Mouse (Mus musculus) liver, embryonic 16.5 days (tissue): Measurements from ENCODE around the gene Man1c1. TPM values are rescaled to one million over a fixed set of nuclear protein-coding genes. Genes with fewer than 3 reads are reported as not detected.
A peak's percentile ranks its signal among the peaks of the same experiment; 100 is the strongest.

ENCODE experiments used
- ATAC-seq: fragments of 200-750 bp; cut with Nextera tagmentation; 2 replicates; pipeline ENCODE4 v1.8.0; 2017; ENCODE audit warnings: low read depth, mild to moderate bottlenecking, moderate number of reproducible peaks, moderate library complexity
- H3K27ac ChIP-seq: fragments of 300-500 bp; sonication (generic); 2 replicates; pipeline ENCODE4 v1.5.1; 2014; ENCODE audit warnings: mild to moderate bottlenecking, low read length
- H3K27me3 ChIP-seq: fragments of 300-500 bp; sonication (generic); 2 replicates; pipeline ENCODE4 v1.6.1; 2014; ENCODE audit warnings: low read depth, low read length, mixed read lengths; ENCODE audit not compliant: control insufficient read depth, insufficient read depth
- H3K36me3 ChIP-seq: fragments of 300-500 bp; sonication (generic); 2 replicates; pipeline ENCODE4 v1.6.1; 2014; ENCODE audit warnings: mild to moderate bottlenecking; ENCODE audit not compliant: control insufficient read depth, insufficient read depth
- H3K4me1 ChIP-seq: fragments of 300-500 bp; sonication (generic); 2 replicates; pipeline ENCODE4 v1.6.1; 2014; ENCODE audit warnings: low read depth, low read length, mixed read lengths; ENCODE audit not compliant: control insufficient read depth
- H3K4me2 ChIP-seq: fragments of 300-500 bp; sonication (generic); 2 replicates; pipeline ENCODE4 v1.6.1; 2014; ENCODE audit warnings: low read depth, low read length, mixed read lengths
- H3K4me3 ChIP-seq: fragments of 300-500 bp; sonication (generic); 2 replicates; pipeline ENCODE4 v1.5.1; 2014; ENCODE audit warnings: low read depth, mild to moderate bottlenecking, low read length
- H3K9ac ChIP-seq: fragments of 300-500 bp; sonication (generic); 2 replicates; pipeline ENCODE4 v1.6.1; 2014; ENCODE audit warnings: low read depth, low read length
- H3K9me3 ChIP-seq: fragments of 300-500 bp; sonication (generic); replicated peaks from 2 replicates; pipeline ENCODE4 v1.6.1; 2016; ENCODE audit warnings: low read length; ENCODE audit not compliant: control insufficient read depth
- WGBS: fragments of 180-500 bp; shearing (Covaris S2); extraction: QIAGEN DNeasy Blood & Tissue Kit; methylation state at CpG from one replicate; pipeline ENCODE4 v1.1.7; 2014; ENCODE audit not compliant: insufficient replicate concordance; 5-methylcytosine and 5-hydroxymethylcytosine counted together
- polyA plus RNA-seq: library from polyadenylated mRNA; unstranded; fragments of >200 nt; fragmentation: Nextera tagmentation; extraction: Ambion mirVana; gene quantifications from 2 replicates; pipeline ENCODE4 v1.2.1, GENCODE M21; 2015

The Man1c1 gene
- polyA plus RNA-seq, 1 experiment from 2014 or later, result 1.2 TPM

GRCm38 (mm10) chr4:134704590-134704989 is 500 bp upstream of the Man1c1 start:
- 2% methylated on average over 21 of the region's 21 CpGs for WGBS

GRCm38 (mm10) chr4:134702981-134703834 is 882 bp downstream of the Man1c1 start:
- Histone ChIP-seq H3K4me1 (peaks cover 20% of the 10 kb centered on the region), H3K27me3 (peaks cover 56% of the 10 kb centered on the region), H3K27ac (peak overlapping the region; percentile 33; the same call in 1 of the 2 replicates), H3K4me2 (peak overlapping the region; percentile 83), H3K9me3 (no peaks in the 10 kb centered on the region), H3K36me3 (no peaks in the 10 kb centered on the region), H3K4me3 (peak overlapping the region; percentile 66), H3K9ac (peak overlapping the region; percentile 50)
- ATAC-seq, result no peak
- under 1% methylated on average over 80 of the region's 90 CpGs for WGBS

More at GRCm38 (mm10) chr4:134704590-134704989, 500 bp upstream of the Man1c1 start:
- peak overlapping the region; percentile 66 for H3K4me3 ChIP-seq
- ATAC-seq, result no peak
- no peak overlapping the region for H3K9ac ChIP-seq
- H3K27ac ChIP-seq, result no peak overlapping the region
- no peaks in the 10 kb centered on the region for H3K36me3 ChIP-seq
- no peaks in the 10 kb centered on the region for H3K9me3 ChIP-seq
- H3K4me1 ChIP-seq, result peaks cover 20% of the 10 kb centered on the region
- H3K4me2 ChIP-seq, result peak overlapping the region; percentile 83
- peaks cover 56% of the 10 kb centered on the region for H3K27me3 ChIP-seq

GRCm38 (mm10) chr4:134701934-134702333 is 2.2 kb downstream of the Man1c1 start:
- Histone ChIP-seq H3K9me3 (no peaks in the 10 kb centered on the region), H3K9ac (no peak overlapping the region), H3K4me3 (peak overlapping the region; percentile 66), H3K4me1 (peaks cover 20% of the 10 kb centered on the region), H3K36me3 (no peaks in the 10 kb centered on the region), H3K27ac (no peak overlapping the region), H3K27me3 (peaks cover 56% of the 10 kb centered on the region), H3K4me2 (peak overlapping the region; percentile 83)
- WGBS, result 35% methylated on average over 6 of the region's 6 CpGs
- no peak for ATAC-seq

GRCm38 (mm10) chr4:134700911-134701310 is 3.2 kb downstream of the Man1c1 start:
- Histone ChIP-seq H3K27ac (no peak overlapping the region), H3K4me1 (peaks cover 20% of the 10 kb centered on the region), H3K9ac (no peak overlapping the region), H3K4me3 (no peak overlapping the region), H3K9me3 (no peaks in the 10 kb centered on the region), H3K36me3 (no peaks in the 10 kb centered on the region), H3K4me2 (no peak overlapping the region), H3K27me3 (peaks cover 51% of the 10 kb centered on the region)
- 65% methylated on average over 2 of the region's 2 CpGs for WGBS
- no peak for ATAC-seq

- H3K9ac ChIP-seq, result no peak overlapping the region
- H3K4me2 ChIP-seq, result no peak overlapping the region
- H3K9me3 ChIP-seq, result no peaks in the 10 kb centered on the region; the same call in 1 of the 2 replicates
- H3K36me3 ChIP-seq, result peaks cover 3% of the 10 kb centered on the region; the same call in 1 of the 2 replicates
- no peaks in the 10 kb centered on the region for H3K27me3 ChIP-seq
- H3K4me1 ChIP-seq, result no peaks in the 10 kb centered on the region
- no peak for ATAC-seq
- no peak overlapping the region for H3K4me3 ChIP-seq
- 61% methylated on average over 9 of the region's 9 CpGs for WGBS
- no peak overlapping the region for H3K27ac ChIP-seq
Measured at GRCm38 (mm10) chr4:134693202-134693940, 10.7 kb downstream of the Man1c1 start.

- Histone ChIP-seq H3K9me3 (no peaks in the 10 kb centered on the region; the same call in 1 of the 2 replicates), H3K36me3 (peaks cover 3% of the 10 kb centered on the region; the same call in 1 of the 2 replicates), H3K4me3 (no peak overlapping the region), H3K9ac (no peak overlapping the region), H3K27ac (no peak overlapping the region), H3K4me1 (no peaks in the 10 kb centered on the region), H3K27me3 (no peaks in the 10 kb centered on the region), H3K4me2 (no peak overlapping the region)
- WGBS, result 56% methylated on average over 1 of the region's 1 CpGs
- ATAC-seq, result no peak
Measured at GRCm38 (mm10) chr4:134692388-134692787, 11.7 kb downstream of the Man1c1 start.

GRCm38 (mm10) chr4:134686022-134686661 is 17.9 kb downstream of the Man1c1 start:
- Histone ChIP-seq H3K27ac (no peak overlapping the region), H3K4me2 (no peak overlapping the region), H3K4me1 (peaks cover 5% of the 10 kb centered on the region), H3K9ac (no peak overlapping the region), H3K4me3 (no peak overlapping the region), H3K36me3 (no peaks in the 10 kb centered on the region), H3K27me3 (no peaks in the 10 kb centered on the region), H3K9me3 (no peaks in the 10 kb centered on the region)
- ATAC-seq, result no peak
- 78% methylated on average over 13 of the region's 13 CpGs for WGBS

- no peak overlapping the region for H3K4me2 ChIP-seq
Measured at GRCm38 (mm10) chr4:134684637-134685338, 19.3 kb downstream of the Man1c1 start.

More at GRCm38 (mm10) chr4:134684637-134685338, 19.3 kb downstream of the Man1c1 start:
- Histone ChIP-seq H3K4me1 (peaks cover 5% of the 10 kb centered on the region), H3K9me3 (no peaks in the 10 kb centered on the region), H3K27ac (no peak overlapping the region), H3K4me3 (no peak overlapping the region), H3K27me3 (no peaks in the 10 kb centered on the region), H3K36me3 (no peaks in the 10 kb centered on the region), H3K9ac (no peak overlapping the region)
- 64% methylated on average over 9 of the region's 9 CpGs for WGBS
- no peak for ATAC-seq
